Mouse (Mus musculus): ENCODE measurements around the gene Fbxw7.

- no peak for TF ChIP-seq CTCF (IDR thresholded peaks at IDR 0.05; ENCODE audit: extremely low read depth, insufficient read depth, insufficient read length, insufficient replicate concordance)
- no peak for TF ChIP-seq POLR2A (IDR thresholded peaks at IDR 0.05; ENCODE audit: low read depth, low read length)
Observed at GRCm38 (mm10) chr3:84770518-84770917, 44.5 kb upstream of the Fbxw7 start.

Measured in spleen, adult 2 months (tissue).